Mouse (Mus musculus) liver, embryonic 11.5 days (tissue): ENCODE results near the gene Prr9. TPM values are rescaled to one million over a fixed set of nuclear protein-coding genes. Genes with fewer than 3 reads are reported as not detected.

ENCODE experiments used
- ATAC-seq: fragments of 200-750 bp; cut with Nextera tagmentation; replicated peaks from 2 replicates; pipeline ENCODE4 v1.8.0; 2017; ENCODE audit warnings: moderate number of reproducible peaks, mild to moderate bottlenecking, moderate TSS enrichment, moderate library complexity; ENCODE audit not compliant: low FRiP score
- DNase-seq: peaks from one replicate; pipeline ENCODE4 v3.0.0-alpha.2; 2017; ENCODE audit warnings: low spot score
- H3K27ac ChIP-seq: fragments of 300-500 bp; sonication (generic); 2 replicates; pipeline ENCODE4 v1.5.1; 2014; ENCODE audit warnings: mild to moderate bottlenecking, low read depth, low read length, control low read depth
- H3K27me3 ChIP-seq: fragments of 300-500 bp; sonication (generic); replicated peaks from 2 replicates; pipeline ENCODE4 v1.6.1; 2014; ENCODE audit warnings: low read length, mixed read lengths; ENCODE audit not compliant: control insufficient read depth, insufficient read depth
- H3K36me3 ChIP-seq: fragments of 300-500 bp; sonication (generic); 2 replicates; pipeline ENCODE4 v1.6.1; 2014; ENCODE audit warnings: mild to moderate bottlenecking, low read length, moderate library complexity, mixed read lengths; ENCODE audit not compliant: control insufficient read depth, insufficient read depth
- H3K4me1 ChIP-seq: fragments of 300-500 bp; sonication (generic); replicated peaks from 2 replicates; pipeline ENCODE4 v1.6.1; 2014; ENCODE audit warnings: low read length, mixed read lengths; ENCODE audit not compliant: control insufficient read depth, insufficient read depth
- H3K4me2 ChIP-seq: fragments of 300-500 bp; sonication (generic); 2 replicates; pipeline ENCODE4 v1.6.1; 2014; ENCODE audit warnings: mild to moderate bottlenecking, control low read depth, moderate library complexity
- H3K4me3 ChIP-seq: fragments of 300-500 bp; sonication (generic); 2 replicates; pipeline ENCODE4 v1.5.1; 2014; ENCODE audit warnings: low read depth, low read length, control low read depth
- H3K9ac ChIP-seq: fragments of 300-500 bp; sonication (generic); 2 replicates; pipeline ENCODE4 v1.6.1; 2014; ENCODE audit warnings: low read depth, low read length, control low read depth
- H3K9me3 ChIP-seq: fragments of 300-500 bp; sonication (generic); 2 replicates; pipeline ENCODE4 v1.6.1; 2016; ENCODE audit warnings: low read length, inconsistent platforms, mixed read lengths; ENCODE audit not compliant: control insufficient read depth
- WGBS: fragments of 180-500 bp; shearing (Covaris S2); extraction: QIAGEN DNeasy Blood & Tissue Kit; methylation state at CpG from one replicate; pipeline ENCODE4 v1.1.7; 2014; 5-methylcytosine and 5-hydroxymethylcytosine counted together
- polyA plus RNA-seq: library from polyadenylated mRNA; unstranded; fragments of >200 nt; fragmentation: Nextera tagmentation; extraction: Ambion mirVana; gene quantifications from 2 replicates; pipeline ENCODE4 v1.2.1, GENCODE M21; 2014

Gene Prr9
- not detected in 2 replicates for polyA plus RNA-seq

GRCm38 (mm10) chr3:92123847-92124246 is at the start of gene Prr9:
Gene Prr9 (minus strand): TSS chr3:92123947.
- no peak within 1 kb of the TSS for H3K9ac ChIP-seq
- no peaks in the 10 kb centered on the region for H3K9me3 ChIP-seq
- no peaks in the 10 kb centered on the region for H3K4me1 ChIP-seq
- H3K4me2 ChIP-seq: no peak within 1 kb of the TSS
- no peak for DNase-seq
- no peaks in the 10 kb centered on the region for H3K27me3 ChIP-seq
- H3K27ac ChIP-seq: no peak within 1 kb of the TSS
- H3K36me3 ChIP-seq: no peaks in the 10 kb centered on the region
- no peak within 1 kb of the TSS for H3K4me3 ChIP-seq
- ATAC-seq: no peak
- WGBS: 62% methylated on average over 5 of the region's 5 CpGs

DNA sequence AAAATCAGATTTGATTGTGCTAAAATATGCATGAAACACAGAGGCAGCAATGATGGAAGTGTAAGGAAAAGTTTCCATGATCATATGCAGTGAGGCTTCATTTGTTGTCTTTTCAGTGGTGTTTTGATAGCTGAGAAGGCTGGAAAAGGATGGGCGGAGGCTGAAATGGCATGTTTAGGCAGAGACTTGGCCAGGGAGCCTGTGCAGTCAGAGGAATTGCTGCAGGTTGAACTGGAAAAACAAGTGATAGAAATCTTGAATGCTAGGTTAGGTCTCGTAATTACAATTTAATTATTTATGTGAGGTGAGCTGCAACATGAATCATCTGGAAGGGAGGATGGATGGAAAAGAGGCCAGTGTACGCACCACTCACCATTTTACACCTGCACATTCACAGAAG is 46.1 kb upstream of the Prr9 start:
- Histone ChIP-seq H3K4me2 (no peak overlapping the region), H3K4me1 (no peaks in the 10 kb centered on the region), H3K27ac (no peak overlapping the region), H3K36me3 (no peaks in the 10 kb centered on the region), H3K4me3 (no peak overlapping the region), H3K9ac (no peak overlapping the region), H3K27me3 (no peaks in the 10 kb centered on the region), H3K9me3 (no peaks in the 10 kb centered on the region)
- no peak for ATAC-seq
- 85% methylated on average over 3 of the region's 3 CpGs for WGBS
- no peak for DNase-seq

DNA sequence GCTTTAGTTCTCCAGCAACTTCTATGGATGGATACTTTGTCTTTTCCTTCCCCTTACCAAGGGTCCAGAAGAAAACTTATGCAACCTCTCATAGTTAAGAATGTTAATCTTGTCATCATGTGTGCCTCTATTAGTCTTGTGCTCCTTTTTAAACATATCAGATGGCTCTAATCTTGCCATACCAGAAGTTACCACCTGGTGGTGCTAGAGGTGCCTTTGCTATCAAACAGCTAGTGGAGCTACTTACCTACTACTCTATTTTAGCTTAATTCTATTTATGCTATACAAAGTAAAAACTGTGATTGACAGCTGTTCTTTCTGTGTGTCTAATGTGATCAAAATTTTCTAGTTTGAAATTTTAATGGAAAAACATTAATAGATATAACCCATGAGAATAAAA is 29.6 kb upstream of the Prr9 start:
- DNase-seq (no peak), ATAC-seq (no peak; the same call in 1 of the 2 replicates)
- no peaks in the 10 kb centered on the region for H3K36me3 ChIP-seq
- no peak overlapping the region for H3K9ac ChIP-seq
- no peak overlapping the region for H3K27ac ChIP-seq
- H3K4me3 ChIP-seq: no peak overlapping the region
- H3K27me3 ChIP-seq: no peaks in the 10 kb centered on the region
- no peaks in the 10 kb centered on the region for H3K4me1 ChIP-seq
- no peaks in the 10 kb centered on the region for H3K9me3 ChIP-seq
- no peak overlapping the region for H3K4me2 ChIP-seq

GRCm38 (mm10) chr3:92150631-92151277 is 27.0 kb upstream of the Prr9 start:
- H3K27ac ChIP-seq: no peak overlapping the region
- 20% methylated on average over 8 of the region's 8 CpGs for WGBS
- H3K36me3 ChIP-seq: no peaks in the 10 kb centered on the region
- peak; percentile 73; the same call in 1 of the 2 replicates for ATAC-seq
- no peak for DNase-seq
- no peaks in the 10 kb centered on the region for H3K9me3 ChIP-seq
- no peak overlapping the region for H3K4me3 ChIP-seq
- H3K4me2 ChIP-seq: no peak overlapping the region
- H3K9ac ChIP-seq: no peak overlapping the region
- no peaks in the 10 kb centered on the region for H3K4me1 ChIP-seq
- no peaks in the 10 kb centered on the region for H3K27me3 ChIP-seq

DNA sequence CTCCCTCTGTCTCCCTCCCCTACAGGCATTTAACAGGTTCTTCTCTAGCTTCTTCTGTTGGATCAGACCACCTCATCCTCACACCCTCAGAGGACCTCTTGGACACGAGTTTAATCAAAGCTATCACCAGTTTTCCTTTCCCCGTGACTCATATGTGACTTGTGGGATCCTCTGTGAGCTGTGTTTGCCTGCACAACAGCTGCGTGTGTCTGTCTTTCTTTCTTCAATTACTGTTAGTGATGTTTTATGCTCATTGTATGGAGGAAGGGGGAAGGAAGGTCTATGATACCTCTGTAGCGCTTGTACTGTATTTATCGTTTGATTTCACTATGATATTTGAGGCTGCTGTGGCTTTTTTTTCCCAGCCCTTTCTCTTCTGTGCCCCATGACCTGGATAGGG is 24.2 kb upstream of the Prr9 start:
- 75% methylated on average over 5 of the region's 5 CpGs for WGBS

GRCm38 (mm10) chr3:92147420-92147819 is 23.7 kb upstream of the Prr9 start:
- WGBS: 50% methylated on average over 2 of the region's 2 CpGs
- Histone ChIP-seq H3K4me3 (no peak overlapping the region), H3K27ac (no peak overlapping the region), H3K36me3 (no peaks in the 10 kb centered on the region), H3K4me2 (no peak overlapping the region), H3K9ac (no peak overlapping the region), H3K27me3 (no peaks in the 10 kb centered on the region), H3K4me1 (no peaks in the 10 kb centered on the region), H3K9me3 (no peaks in the 10 kb centered on the region)
- DNase-seq (no peak), ATAC-seq (no peak)

More for the DNA sequence above, 24.2 kb upstream of the Prr9 start:
- no peak overlapping the region for H3K4me2 ChIP-seq
- no peak overlapping the region for H3K4me3 ChIP-seq
- H3K36me3 ChIP-seq: no peaks in the 10 kb centered on the region
- no peaks in the 10 kb centered on the region for H3K27me3 ChIP-seq
- H3K4me1 ChIP-seq: no peaks in the 10 kb centered on the region
- H3K27ac ChIP-seq: no peak overlapping the region
- H3K9me3 ChIP-seq: no peaks in the 10 kb centered on the region
- DNase-seq: no peak
- no peak overlapping the region for H3K9ac ChIP-seq
- no peak for ATAC-seq

GRCm38 (mm10) chr3:92142644-92143043 is 18.9 kb upstream of the Prr9 start, which contains the start of gene Lelp1:
Gene Lelp1 (minus strand): TSS chr3:92142744.
- DNase-seq (no peak), ATAC-seq (no peak)
- no peaks in the 10 kb centered on the region for H3K9me3 ChIP-seq
- WGBS: 58% methylated on average over 1 of the region's 1 CpGs
- no peak within 1 kb of the TSS for H3K4me3 ChIP-seq
- no peak within 1 kb of the TSS for H3K4me2 ChIP-seq
- no peak within 1 kb of the TSS for H3K9ac ChIP-seq
- no peaks in the 10 kb centered on the region for H3K36me3 ChIP-seq
- H3K27ac ChIP-seq: no peak within 1 kb of the TSS
- H3K27me3 ChIP-seq: no peaks in the 10 kb centered on the region
- no peaks in the 10 kb centered on the region for H3K4me1 ChIP-seq

GRCm38 (mm10) chr3:92120902-92121301 is 2.8 kb downstream of the Prr9 start:
- Histone ChIP-seq H3K4me2 (no peak overlapping the region), H3K27me3 (no peaks in the 10 kb centered on the region), H3K9ac (no peak overlapping the region), H3K4me3 (no peak overlapping the region), H3K36me3 (no peaks in the 10 kb centered on the region), H3K27ac (no peak overlapping the region), H3K4me1 (no peaks in the 10 kb centered on the region), H3K9me3 (no peaks in the 10 kb centered on the region)
- no peak for DNase-seq
- ATAC-seq: no peak
- 82% methylated on average over 3 of the region's 3 CpGs for WGBS

DNA sequence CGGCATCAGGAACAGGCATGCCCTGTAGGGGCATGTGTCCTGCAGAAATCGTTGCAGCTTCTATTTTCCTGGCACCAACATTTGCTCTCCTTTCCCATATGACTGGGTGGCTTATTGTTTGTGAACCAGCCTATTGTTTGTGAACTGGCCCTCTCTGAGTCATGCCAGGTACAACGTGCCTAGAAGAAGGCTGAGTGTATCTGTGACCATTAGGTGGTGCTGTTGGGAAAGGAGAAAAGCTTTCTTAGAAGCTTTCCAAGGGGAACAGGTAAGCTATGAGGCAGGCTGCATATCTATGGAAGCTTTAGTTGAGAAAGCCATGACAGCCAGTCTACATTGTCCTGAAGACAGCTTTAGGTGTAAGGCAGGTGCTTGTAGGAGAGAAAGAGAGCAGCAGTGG is 5.8 kb downstream of the Prr9 start:
- H3K9ac ChIP-seq: no peak overlapping the region
- H3K4me2 ChIP-seq: no peak overlapping the region
- DNase-seq (no peak), ATAC-seq (no peak)
- H3K27me3 ChIP-seq: no peaks in the 10 kb centered on the region
- no peaks in the 10 kb centered on the region for H3K36me3 ChIP-seq
- H3K4me3 ChIP-seq: no peak overlapping the region
- H3K4me1 ChIP-seq: no peaks in the 10 kb centered on the region
- 29% methylated on average over 3 of the region's 3 CpGs for WGBS
- H3K9me3 ChIP-seq: no peaks in the 10 kb centered on the region
- H3K27ac ChIP-seq: no peak overlapping the region
